Mouse (Mus musculus) MEL (cell line): ENCODE results near the gene Tmem269. TPM values are rescaled to one million over a fixed set of nuclear protein-coding genes. Genes with fewer than 3 reads are reported as not detected.

Experiments
- DNase-seq: peaks from one replicate; pipeline ENCODE4 v3.0.0; 2011; ENCODE audit warnings: low read depth, low spot score
- H3K27ac ChIP-seq: 2 replicates; pipeline ENCODE4 v1.5.1; 2012; ENCODE audit warnings: low read depth, mild to moderate bottlenecking, control low read depth, low read length, moderate library complexity; ENCODE audit not compliant: control insufficient read depth
- H3K27me3 ChIP-seq, 2 experiments: fragments of 150-350 bp in 1 of 2; sonication (generic) in 1 of 2; 2 replicates each; pipeline ENCODE4 v1.6.1; 2012; ENCODE audit warnings: low read length in 2 of 2, mild to moderate bottlenecking in 2 of 2, improper control_type of control experiment in 1 of 2, moderate library complexity in 1 of 2; ENCODE audit not compliant: insufficient read depth in 2 of 2, control insufficient read depth in 1 of 2
- H3K36me3 ChIP-seq, 2 experiments: 2 replicates each; pipeline ENCODE4 v1.6.1; 2012 to 2014; ENCODE audit warnings: low read length in 2 of 2, improper control_type of control experiment in 1 of 2, inconsistent platforms in 1 of 2, mild to moderate bottlenecking in 1 of 2; ENCODE audit not compliant: insufficient read depth in 2 of 2, control insufficient read depth in 1 of 2
- H3K4me1 ChIP-seq, 2 experiments: fragments of 150-350 bp in 1 of 2; sonication (generic) in 1 of 2; 2 replicates each; pipeline ENCODE4 v1.6.1; 2012; ENCODE audit warnings: low read length in 2 of 2, improper control_type of control experiment in 1 of 2, mild to moderate bottlenecking in 1 of 2; ENCODE audit not compliant: insufficient read depth in 2 of 2, control insufficient read depth in 1 of 2
- H3K4me3 ChIP-seq, 2 experiments: fragments of 150-350 bp in 1 of 2; sonication (generic) in 1 of 2; 2 replicates each; pipeline ENCODE4 v1.5.1; 2012; ENCODE audit warnings: low read depth in 2 of 2, low read length in 2 of 2, mild to moderate bottlenecking in 2 of 2, moderate library complexity in 2 of 2, control low read depth in 1 of 2, improper control_type of control experiment in 1 of 2; ENCODE audit not compliant: control insufficient read depth in 1 of 2, insufficient read depth in 1 of 2
- H3K79me2 ChIP-seq: 2 replicates; pipeline ENCODE4 v1.6.1; 2012; ENCODE audit warnings: mild to moderate bottlenecking, low read length, moderate library complexity; ENCODE audit not compliant: control insufficient read depth, poor library complexity, insufficient read depth
- H3K9ac ChIP-seq: 2 replicates; pipeline ENCODE4 v1.6.1; 2012; ENCODE audit warnings: low read depth, mild to moderate bottlenecking, control low read depth, low read length, moderate library complexity; ENCODE audit not compliant: control insufficient read depth, poor library complexity, severe bottlenecking
- H3K9me3 ChIP-seq: fragments of 150-350 bp; sonication (generic); replicated peaks from 2 replicates; pipeline ENCODE4 v1.6.1; 2012; ENCODE audit warnings: mild to moderate bottlenecking, low read length, improper control_type of control experiment, moderate library complexity; ENCODE audit not compliant: insufficient read depth
- CHD2 ChIP-seq: IDR thresholded peaks from 2 replicates; pipeline ENCODE4 v1.6.1; 2011; ENCODE audit warnings: low read length, improper control_type of control experiment
- CTCF ChIP-seq, 3 experiments: IDR thresholded peaks in 2 of 3; conservative IDR thresholded peaks in 1 of 3; 2 replicates each; pipeline ENCODE4 v1.5.1; 2011 to 2012; ENCODE audit warnings: low read length in 3 of 3, low read depth in 2 of 3, mild to moderate bottlenecking in 2 of 3, improper control_type of control experiment in 1 of 3, inconsistent platforms in 1 of 3, mixed read lengths in 1 of 3, moderate library complexity in 1 of 3; ENCODE audit not compliant: control insufficient read depth in 1 of 3, insufficient read depth in 1 of 3, poor library complexity in 1 of 3, severe bottlenecking in 1 of 3
- E2F4 ChIP-seq: IDR thresholded peaks from 2 replicates; pipeline ENCODE4 v1.6.1; 2011; ENCODE audit warnings: low read depth, low read length, improper control_type of control experiment, borderline replicate concordance
- EP300 ChIP-seq, 2 experiments: IDR thresholded peaks; 2 replicates each; pipeline ENCODE4 v1.6.1; 2011; ENCODE audit warnings: improper control_type of control experiment in 2 of 2, low read length in 2 of 2, low read depth in 1 of 2, mild to moderate bottlenecking in 1 of 2
- ETS1 ChIP-seq: IDR thresholded peaks from 2 replicates; pipeline ENCODE4 v1.6.1; 2012; ENCODE audit warnings: low read depth, mild to moderate bottlenecking, inconsistent platforms, low read length, improper control_type of control experiment, moderate library complexity
- GABPA ChIP-seq: IDR thresholded peaks from 2 replicates; pipeline ENCODE4 v1.6.1; 2012; ENCODE audit warnings: low read depth, mild to moderate bottlenecking, inconsistent platforms, low read length, improper control_type of control experiment, moderate library complexity
- GATA1 ChIP-seq: IDR thresholded peaks from 2 replicates; pipeline ENCODE4 v1.6.1; 2011; ENCODE audit warnings: low read depth, low read length, improper control_type of control experiment
- HCFC1 ChIP-seq: IDR thresholded peaks from 2 replicates; pipeline ENCODE4 v1.6.1; 2012; ENCODE audit warnings: low read depth, mild to moderate bottlenecking, inconsistent platforms, low read length, improper control_type of control experiment, moderate library complexity
- KAT2A ChIP-seq: conservative IDR thresholded peaks from 2 replicates; pipeline ENCODE4 v1.6.1; 2012; ENCODE audit warnings: low read depth, low read length, improper control_type of control experiment, inconsistent platforms
- MAFK ChIP-seq: IDR thresholded peaks from 2 replicates; pipeline ENCODE4 v1.6.1; 2011; ENCODE audit warnings: low read depth, mild to moderate bottlenecking, low read length, improper control_type of control experiment, borderline replicate concordance
- MAX ChIP-seq: IDR thresholded peaks from 2 replicates; pipeline ENCODE4 v1.6.1; 2011; ENCODE audit warnings: low read length, improper control_type of control experiment
- MEF2A ChIP-seq: IDR thresholded peaks from 2 replicates; pipeline ENCODE4 v1.6.1; 2014; ENCODE audit warnings: low read depth, mild to moderate bottlenecking, inconsistent platforms, low read length, improper control_type of control experiment; ENCODE audit not compliant: poor library complexity, insufficient replicate concordance, severe bottlenecking; ENCODE audit errors: extremely low read depth
- MYB ChIP-seq: IDR thresholded peaks from 2 replicates; pipeline ENCODE4 v1.6.1; 2011; ENCODE audit warnings: mild to moderate bottlenecking, low read depth, low read length, improper control_type of control experiment
- NELFE ChIP-seq: IDR thresholded peaks from 2 replicates; pipeline ENCODE4 v1.6.1; 2011; ENCODE audit warnings: low read depth, low read length, improper control_type of control experiment
- POLR2A ChIP-seq, 2 experiments: IDR thresholded peaks; 2 replicates each; pipeline ENCODE4 v1.6.1; 2011 to 2012; ENCODE audit warnings: low read length in 2 of 2, mild to moderate bottlenecking in 2 of 2, control low read depth in 1 of 2, improper control_type of control experiment in 1 of 2, low read depth in 1 of 2, moderate library complexity in 1 of 2; ENCODE audit not compliant: control insufficient read depth in 1 of 2, insufficient read depth in 1 of 2, poor library complexity in 1 of 2
- POLR2AphosphoS2 ChIP-seq: IDR thresholded peaks from 2 replicates; pipeline ENCODE4 v1.6.1; 2011; ENCODE audit warnings: low read length, improper control_type of control experiment
- SMC3 ChIP-seq: IDR thresholded peaks from 2 replicates; pipeline ENCODE4 v1.6.1; 2011; ENCODE audit warnings: low read depth, low read length, improper control_type of control experiment
- TAL1 ChIP-seq: IDR thresholded peaks from 2 replicates; pipeline ENCODE4 v1.6.1; 2012; ENCODE audit warnings: mild to moderate bottlenecking, inconsistent platforms, low read length, moderate library complexity, mixed read lengths
- TBP ChIP-seq: IDR thresholded peaks from 2 replicates; pipeline ENCODE4 v1.8.0; 2011; ENCODE audit warnings: low read depth, low read length, improper control_type of control experiment
- UBTF ChIP-seq: IDR thresholded peaks from 2 replicates; pipeline ENCODE4 v1.6.1; 2012; ENCODE audit warnings: low read depth, mild to moderate bottlenecking, inconsistent platforms, low read length, improper control_type of control experiment, moderate library complexity, borderline replicate concordance; ENCODE audit not compliant: insufficient read depth
- USF2 ChIP-seq, 2 experiments: IDR thresholded peaks; 2 replicates each; pipeline ENCODE4 v1.6.1; 2011 to 2012; ENCODE audit warnings: improper control_type of control experiment in 2 of 2, low read length in 2 of 2, borderline replicate concordance in 1 of 2, inconsistent platforms in 1 of 2, low read depth in 1 of 2, mild to moderate bottlenecking in 1 of 2; ENCODE audit not compliant: insufficient read depth in 1 of 2
- polyA plus RNA-seq, 2 experiments: library from polyadenylated mRNA; stranded (reverse) in 1 of 2; unstranded in 1 of 2; fragments of >175 nt in 1 of 2; fragments of >200 nt in 1 of 2; gene quantifications; 2 replicates each; pipeline versions ENCODE4 v1.2.1 to v1.2.4; 2012; ENCODE audit warnings: low replicate concordance in 2 of 2, low read depth in 1 of 2; ENCODE audit not compliant: insufficient read length in 2 of 2, insufficient read depth in 1 of 2, missing spikeins in 1 of 2
- total RNA-seq: library from RNA; depleted of rRNA; stranded (reverse); fragments of 300-350 nt; gene quantifications from 2 replicates; pipeline ENCODE4 v1.2.3, GENCODE M21; 2012; rRNA removed

The Tmem269 gene
- not detected in 2 replicates for total RNA-seq
- polyA plus RNA-seq: under 1 TPM in 1 of 2 experiments, not detected in 1; 0.07 TPM

GRCm38 (mm10) chr4:119218169-119218568, at the start of gene Tmem269:
TSS of gene Tmem269 (minus strand) at chr4:119218217.
- Histone ChIP-seq H3K9ac (no peak within 1 kb of the TSS), H3K4me3 (no peak within 1 kb of the TSS), H3K27ac (no peak within 1 kb of the TSS)
- TF ChIP-seq HCFC1 (no peak), NELFE (no peak), USF2 (IDR thresholded peaks at IDR 0.05; ENCODE audit: borderline replicate concordance in 1 of 2, insufficient read depth in 1 of 2, low read depth in 1 of 2, low read length in 2 of 2) (no peak), POLR2AphosphoS2 (no peak), E2F4 (no peak), EP300 (IDR thresholded peaks at IDR 0.05; ENCODE audit: low read depth in 1 of 2, low read length in 2 of 2) (no peak), CTCF (IDR thresholded peaks at IDR 0.05 in 2 of 3, conservative IDR thresholded peaks at IDR 0.05 in 1 of 3; ENCODE audit: control insufficient read depth in 1 of 3, insufficient read depth in 1 of 3, low read depth in 2 of 3, low read length in 3 of 3, poor library complexity in 1 of 3, severe bottlenecking in 1 of 3) (no peak), ETS1 (no peak), GATA1 (no peak), MEF2A (no peak), MAX (no peak), UBTF (no peak), MYB (no peak), KAT2A (no peak), SMC3 (no peak), GABPA (no peak), TAL1 (no peak), POLR2A (IDR thresholded peaks at IDR 0.05; ENCODE audit: control insufficient read depth in 1 of 2, insufficient read depth in 1 of 2, low read depth in 1 of 2, low read length in 2 of 2, poor library complexity in 1 of 2) (no peak), MAFK (no peak)
- TF ChIP-seq, all 39 proteins: peak for 0
- Histone ChIP-seq H3K27me3 (no peaks in the 10 kb centered on the region; a peak in 1 of 4 replicates), H3K9me3 (no peaks in the 10 kb centered on the region), H3K36me3 (0 out of 4 replicates have a peak, but pooled peaks cover 0 to 3% of the 10 kb centered on the region in 2 experiments), H3K4me1 (0 out of 4 replicates have a peak, but pooled peaks cover 0 to 3% of the 10 kb centered on the region in 2 experiments), H3K79me2 (no peaks in the 10 kb centered on the region)
- DNase-seq: no peak

- no peak for DNase-seq
- Histone ChIP-seq H3K79me2 (no peaks in the 10 kb centered on the region), H3K9me3 (no peaks in the 10 kb centered on the region), H3K27ac (no peak overlapping the region), H3K27me3 (no peaks in the 10 kb centered on the region), H3K4me3 (no peak overlapping the region), H3K4me1 (no peaks in the 10 kb centered on the region), H3K9ac (no peak overlapping the region), H3K36me3 (peaks cover 0 to 1% of the 10 kb centered on the region in 2 experiments; a peak in 1 of 4 replicates)
- TF ChIP-seq TBP (peak; percentile 77), CHD2 (no peak)
- TF ChIP-seq, all 39 proteins: peak for 1
These were observed 48.6 kb upstream of the Tmem269 start for GRCm38 (mm10) chr4:119266606-119267005.
